Mouse (Mus musculus) limb, embryonic 10.5 days (tissue): ENCODE data around the gene Kif14. TPM values are rescaled to one million over a fixed set of nuclear protein-coding genes. Genes with fewer than 3 reads are reported as not detected.

Experiments
- polyA plus RNA-seq: library from polyadenylated mRNA; unstranded; fragments of >200 nt; fragmentation: Nextera tagmentation; extraction: Ambion mirVana; gene quantifications from 2 replicates; pipeline ENCODE4 v1.2.1, GENCODE M21; 2016

Gene Kif14
- polyA plus RNA-seq, 1 experiment from 2014 or later = 9.8 TPM

Other genes starting within 250 kb of the Kif14 start
- gene Inava, start 232.1 kb upstream of the Kif14 start, polyA plus RNA-seq = 23.6 and 29.2 TPM in 2 replicates
- gene Gpr25, start 205.5 kb upstream of the Kif14 start, polyA plus RNA-seq = not detected in 2 replicates
- gene Camsap2, start 120.2 kb upstream of the Kif14 start, polyA plus RNA-seq = 11.6 and 11.7 TPM in 2 replicates
- 16.5 and 17.8 TPM in 2 replicates for gene Ddx59, start 51.1 kb upstream of the Kif14 start, polyA plus RNA-seq
- 31.2 and 32.4 TPM in 2 replicates for gene Zfp281, start 158.6 kb downstream of the Kif14 start, polyA plus RNA-seq